Mouse (Mus musculus) intestine, embryonic 16.5 days (tissue): Measurements from ENCODE around the gene Akt1. TPM values are rescaled to one million over a fixed set of nuclear protein-coding genes. Genes with fewer than 3 reads are reported as not detected.
A peak's percentile ranks its signal among the peaks of the same experiment; 100 is the strongest.

ENCODE experiments used
- ATAC-seq: fragments of 200-750 bp; cut with Nextera tagmentation; 2 replicates; pipeline ENCODE4 v1.8.0; 2017; ENCODE audit warnings: moderate TSS enrichment, moderate library complexity
- H3K27ac ChIP-seq: fragments of 300-500 bp; sonication (generic); 2 replicates; pipeline ENCODE4 v1.5.1; 2014; ENCODE audit warnings: mild to moderate bottlenecking, low read length
- H3K27me3 ChIP-seq: fragments of 300-500 bp; sonication (generic); replicated peaks from 2 replicates; pipeline ENCODE4 v1.6.1; 2014; ENCODE audit warnings: low read length, control low read depth, mixed read lengths; ENCODE audit not compliant: control insufficient read depth, insufficient read depth
- H3K36me3 ChIP-seq: fragments of 300-500 bp; sonication (generic); 2 replicates; pipeline ENCODE4 v1.6.1; 2014; ENCODE audit warnings: low read length, control low read depth; ENCODE audit not compliant: control insufficient read depth, insufficient read depth
- H3K4me1 ChIP-seq: fragments of 300-500 bp; sonication (generic); 2 replicates; pipeline ENCODE4 v1.6.1; 2014; ENCODE audit warnings: low read length, control low read depth, mixed read lengths; ENCODE audit not compliant: control insufficient read depth, insufficient read depth
- H3K4me2 ChIP-seq: fragments of 300-500 bp; sonication (generic); 2 replicates; pipeline ENCODE4 v1.6.1; 2014; ENCODE audit warnings: low read depth, low read length, control low read depth
- H3K4me3 ChIP-seq: fragments of 300-500 bp; sonication (generic); 2 replicates; pipeline ENCODE4 v1.5.1; 2014; ENCODE audit warnings: mild to moderate bottlenecking, low read length
- H3K9ac ChIP-seq: fragments of 300-500 bp; sonication (generic); 2 replicates; pipeline ENCODE4 v1.6.1; 2014; ENCODE audit warnings: low read depth, low read length
- H3K9me3 ChIP-seq: fragments of 300-500 bp; sonication (generic); 2 replicates; pipeline ENCODE4 v1.6.1; 2016; ENCODE audit warnings: low read length, control low read depth; ENCODE audit not compliant: control insufficient read depth
- WGBS: fragments of 180-500 bp; shearing (Covaris S2); extraction: QIAGEN DNeasy Blood & Tissue Kit; methylation state at CpG from one replicate; pipeline ENCODE4 v1.1.7; 2014; 5-methylcytosine and 5-hydroxymethylcytosine counted together
- polyA plus RNA-seq: library from polyadenylated mRNA; unstranded; fragments of >200 nt; fragmentation: Nextera tagmentation; extraction: Ambion mirVana; gene quantifications from 2 replicates; pipeline ENCODE4 v1.2.1, GENCODE M21; 2015

Akt1 gene
- polyA plus RNA-seq, 1 experiment from 2014 or later: 56.5 TPM

- Histone ChIP-seq H3K4me1 (peaks cover 91% of the 10 kb centered on the region), H3K27ac (peak overlapping the region; percentile 72)
- 43% methylated on average over 5 of the region's 5 CpGs for WGBS
Measured at GRCm38 (mm10) chr12:112664656-112665055, 10.0 kb downstream of the Akt1 start.

GRCm38 (mm10) chr12:112664124-112664523, 10.6 kb downstream of the Akt1 start:
- H3K4me3 ChIP-seq: no peak overlapping the region
- H3K4me2 ChIP-seq: no peak overlapping the region
- H3K27me3 ChIP-seq: no peaks in the 10 kb centered on the region
- H3K9ac ChIP-seq: peak overlapping the region; percentile 36
- H3K9me3 ChIP-seq: no peaks in the 10 kb centered on the region
- ATAC-seq: no peak
- 33% methylated on average over 2 of the region's 2 CpGs for WGBS
- peaks cover 45% of the 10 kb centered on the region for H3K36me3 ChIP-seq
- H3K4me1 ChIP-seq: peaks cover 90% of the 10 kb centered on the region
- H3K27ac ChIP-seq: peak overlapping the region; percentile 51; the same call in 1 of the 2 replicates

More at GRCm38 (mm10) chr12:112664656-112665055, 10.0 kb downstream of the Akt1 start:
- no peaks in the 10 kb centered on the region for H3K27me3 ChIP-seq
- H3K9ac ChIP-seq: peak overlapping the region; percentile 49
- H3K9me3 ChIP-seq: no peaks in the 10 kb centered on the region
- H3K4me2 ChIP-seq: no peak overlapping the region
- peaks cover 43% of the 10 kb centered on the region for H3K36me3 ChIP-seq
- ATAC-seq: no peak
- H3K4me3 ChIP-seq: no peak overlapping the region

DNA sequence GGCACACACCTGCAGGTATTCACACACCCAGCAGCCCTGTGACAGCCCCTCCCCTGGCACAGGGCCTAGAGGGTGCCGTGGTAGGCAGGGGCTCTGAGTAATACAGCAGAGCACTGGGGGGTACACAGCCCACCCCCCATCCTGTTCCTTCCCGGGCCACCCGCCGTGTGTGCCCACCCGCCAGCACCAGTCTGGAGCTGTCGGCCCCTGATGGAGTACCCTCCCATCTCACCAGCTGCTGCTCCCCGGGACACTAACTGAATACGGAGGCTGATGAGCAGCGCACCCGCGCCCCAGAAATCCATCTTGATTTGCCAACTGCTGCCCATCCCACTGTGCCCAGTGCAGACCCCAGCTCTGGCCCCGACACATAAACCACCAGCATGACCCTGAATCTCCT, 11.0 kb downstream of the Akt1 start:
- peak overlapping the region; percentile 51; the same call in 1 of the 2 replicates for H3K27ac ChIP-seq
- H3K4me2 ChIP-seq: no peak overlapping the region
- H3K36me3 ChIP-seq: peaks cover 43% of the 10 kb centered on the region
- no peaks in the 10 kb centered on the region for H3K9me3 ChIP-seq
- no peak overlapping the region for H3K4me3 ChIP-seq
- H3K27me3 ChIP-seq: no peaks in the 10 kb centered on the region
- no peak for ATAC-seq
- peak overlapping the region; percentile 36 for H3K9ac ChIP-seq
- WGBS: 83% methylated on average over 12 of the region's 12 CpGs
- H3K4me1 ChIP-seq: peaks cover 91% of the 10 kb centered on the region

- Histone ChIP-seq H3K27ac (peak overlapping the region; percentile 45; the same call in 1 of the 2 replicates), H3K9ac (peak overlapping the region; percentile 36), H3K4me3 (no peak overlapping the region), H3K4me2 (no peak overlapping the region), H3K27me3 (no peaks in the 10 kb centered on the region), H3K4me1 (peaks cover 88% of the 10 kb centered on the region), H3K9me3 (no peaks in the 10 kb centered on the region), H3K36me3 (peaks cover 39% of the 10 kb centered on the region)
- WGBS: 74% methylated on average over 11 of the region's 11 CpGs
- no peak for ATAC-seq
Measured at GRCm38 (mm10) chr12:112663303-112663702, 11.4 kb downstream of the Akt1 start.

DNA sequence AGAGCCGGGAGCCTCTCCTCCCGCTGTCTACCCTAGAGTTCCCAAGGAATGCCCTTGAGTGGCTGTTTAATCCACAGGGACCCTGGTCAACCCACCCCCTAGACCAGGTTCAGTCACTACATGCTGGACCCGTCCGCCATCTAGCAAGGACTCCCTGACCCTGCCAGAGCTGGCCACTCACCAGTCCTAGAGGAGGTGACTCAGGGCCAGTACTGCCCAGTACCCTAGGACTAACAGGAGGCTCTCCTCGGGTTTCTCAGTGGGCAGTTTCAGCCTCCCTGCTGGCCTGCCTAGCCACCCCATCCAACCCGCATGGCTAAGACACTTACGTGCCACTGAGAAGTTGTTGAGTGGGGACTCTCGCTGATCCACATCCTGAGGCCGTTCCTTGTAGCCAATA, 12.8 kb downstream of the Akt1 start:
- Histone ChIP-seq H3K9me3 (no peaks in the 10 kb centered on the region), H3K27me3 (no peaks in the 10 kb centered on the region), H3K9ac (peak overlapping the region; percentile 50), H3K4me3 (no peak overlapping the region), H3K36me3 (peaks cover 45% of the 10 kb centered on the region), H3K27ac (peak overlapping the region; percentile 89), H3K4me2 (peak overlapping the region; percentile 38; the same call in 1 of the 2 replicates), H3K4me1 (peaks cover 75% of the 10 kb centered on the region)
- 77% methylated on average over 9 of the region's 9 CpGs for WGBS
- ATAC-seq: no peak

DNA sequence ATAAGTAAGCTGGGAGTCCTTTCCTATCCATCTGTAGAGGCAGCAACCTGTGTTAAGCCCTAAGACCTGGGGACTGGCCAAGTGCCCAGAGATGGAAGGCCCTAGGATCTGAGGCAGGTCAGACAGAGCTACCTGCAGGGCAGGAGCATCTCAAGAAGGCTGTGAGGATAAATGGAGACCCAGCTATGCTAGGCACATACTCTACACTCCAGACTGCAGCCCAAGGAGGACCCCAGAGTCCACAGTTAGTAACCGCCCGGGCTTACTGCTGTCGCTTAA, 13.4 kb downstream of the Akt1 start:
- 78% methylated on average over 3 of the region's 3 CpGs for WGBS
- H3K27ac ChIP-seq: peak overlapping the region; percentile 89
- H3K27me3 ChIP-seq: no peaks in the 10 kb centered on the region
- peak overlapping the region; percentile 38 for H3K4me2 ChIP-seq
- ATAC-seq: no peak; the same call in 1 of the 2 replicates
- no peaks in the 10 kb centered on the region for H3K9me3 ChIP-seq
- peaks cover 69% of the 10 kb centered on the region for H3K4me1 ChIP-seq
- H3K4me3 ChIP-seq: 0 out of 2 replicates have a peak overlapping the region, but pooled peaks have one; percentile 4
- H3K9ac ChIP-seq: peak overlapping the region; percentile 50
- peaks cover 47% of the 10 kb centered on the region for H3K36me3 ChIP-seq

DNA sequence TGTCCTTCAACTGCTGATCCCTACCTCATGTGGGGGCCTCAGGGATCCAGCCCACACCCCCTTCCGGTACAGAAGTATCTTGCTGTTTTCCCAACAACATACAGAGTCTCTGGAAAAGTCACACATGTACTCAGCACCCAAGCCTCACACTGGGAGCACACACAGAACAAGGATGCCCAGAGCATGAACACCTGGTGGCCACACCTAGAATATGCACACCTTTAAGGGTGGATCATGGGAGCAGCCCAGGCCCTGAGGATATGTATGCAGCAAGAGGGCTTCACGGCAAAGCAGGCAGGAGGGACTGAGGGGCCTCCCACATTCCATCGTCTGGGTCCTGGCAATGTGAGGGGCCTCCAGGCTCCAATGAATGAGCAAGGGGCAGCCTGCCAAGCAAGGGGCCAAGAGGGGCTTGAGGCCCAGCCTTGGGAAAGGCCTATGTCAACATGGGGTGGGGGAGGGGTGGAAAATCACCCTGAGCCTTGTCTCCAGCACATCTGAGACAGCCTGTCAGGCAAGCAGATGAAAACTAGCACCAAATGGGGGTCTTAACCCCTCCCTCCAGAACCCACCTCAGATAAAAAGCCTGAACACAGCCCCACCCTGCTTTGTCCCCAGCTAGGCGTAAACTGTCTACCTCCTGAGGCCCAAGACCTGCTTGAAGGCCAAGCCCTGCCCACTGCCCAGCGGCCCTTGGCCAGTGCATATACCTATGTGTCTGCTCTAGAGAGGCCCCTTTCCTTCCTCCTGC, 13.9 kb downstream of the Akt1 start:
- H3K4me1 ChIP-seq: peaks cover 64% of the 10 kb centered on the region
- ATAC-seq: peak; percentile 91
- H3K36me3 ChIP-seq: peaks cover 52% of the 10 kb centered on the region
- no peaks in the 10 kb centered on the region for H3K27me3 ChIP-seq
- H3K4me2 ChIP-seq: peak overlapping the region; percentile 38
- H3K4me3 ChIP-seq: peak overlapping the region; percentile 4; the same call in 1 of the 2 replicates
- peak overlapping the region; percentile 50 for H3K9ac ChIP-seq
- 22% methylated on average over 5 of the region's 5 CpGs for WGBS
- peak overlapping the region; percentile 89 for H3K27ac ChIP-seq
- no peaks in the 10 kb centered on the region for H3K9me3 ChIP-seq

DNA sequence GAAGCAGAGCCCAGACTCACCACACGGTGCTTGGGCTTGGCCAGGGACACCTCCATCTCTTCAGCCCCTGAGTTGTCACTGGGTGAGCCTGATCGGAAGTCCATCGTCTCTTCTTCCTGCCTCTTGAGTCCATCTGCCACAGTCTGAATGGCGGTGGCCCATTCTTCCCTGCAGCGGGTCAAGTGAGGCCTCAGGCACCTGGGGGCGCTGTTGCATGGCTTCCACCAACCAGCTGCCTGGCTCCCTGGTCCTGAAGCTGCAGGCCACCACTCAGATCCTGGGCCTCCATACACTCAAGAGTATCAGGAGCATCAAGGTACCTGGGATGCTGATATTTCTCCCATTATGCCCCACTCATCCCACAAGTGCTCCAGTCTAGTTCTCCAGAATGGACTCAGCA, 15.6 kb downstream of the Akt1 start:
- Histone ChIP-seq H3K36me3 (peaks cover 59% of the 10 kb centered on the region), H3K4me1 (peaks cover 58% of the 10 kb centered on the region)

GRCm38 (mm10) chr12:112658619-112659018, 16.1 kb downstream of the Akt1 start:
- no peak overlapping the region for H3K4me2 ChIP-seq
- no peaks in the 10 kb centered on the region for H3K9me3 ChIP-seq
- no peak for ATAC-seq
- peaks cover 57% of the 10 kb centered on the region for H3K4me1 ChIP-seq
- H3K27me3 ChIP-seq: no peaks in the 10 kb centered on the region
- no peak overlapping the region for H3K27ac ChIP-seq
- H3K36me3 ChIP-seq: peaks cover 54% of the 10 kb centered on the region
- H3K4me3 ChIP-seq: no peak overlapping the region
- WGBS: 81% methylated on average over 7 of the region's 7 CpGs
- no peak overlapping the region for H3K9ac ChIP-seq

More for the DNA sequence above, 15.6 kb downstream of the Akt1 start:
- no peaks in the 10 kb centered on the region for H3K9me3 ChIP-seq
- WGBS: 83% methylated on average over 6 of the region's 6 CpGs
- ATAC-seq: no peak
- H3K4me3 ChIP-seq: no peak overlapping the region
- no peak overlapping the region for H3K9ac ChIP-seq
- no peak overlapping the region for H3K4me2 ChIP-seq
- H3K27ac ChIP-seq: no peak overlapping the region
- no peaks in the 10 kb centered on the region for H3K27me3 ChIP-seq
